Mouse (Mus musculus) mature B cell (primary cell): ENCODE results near the gene Thsd7b.
"Not testable (repeated sequence)": the region's sequence is repeated elsewhere in the genome, so short reads cannot be mapped to it uniquely, and the experiment has no call there.

Experiments used
- in situ Hi-C: fragments of 300-500 bp; cut with MboI; formaldehyde crosslinking; loops from 2 replicates; pipeline ENCODE4 v1.14.3; 2019

The Thsd7b gene

GRCm38 (mm10) chr1:129850007-129850564 lies 577.0 kb downstream of the Thsd7b start:
- in situ Hi-C loops, result no loop called here

GRCm38 (mm10) chr1:129867714-129868113 lies 594.6 kb downstream of the Thsd7b start:
- in situ Hi-C loops, result no loop called here

- in situ Hi-C loops, result no loop called here
Observed at GRCm38 (mm10) chr1:129874355-129874754, 601.3 kb downstream of the Thsd7b start.

DNA sequence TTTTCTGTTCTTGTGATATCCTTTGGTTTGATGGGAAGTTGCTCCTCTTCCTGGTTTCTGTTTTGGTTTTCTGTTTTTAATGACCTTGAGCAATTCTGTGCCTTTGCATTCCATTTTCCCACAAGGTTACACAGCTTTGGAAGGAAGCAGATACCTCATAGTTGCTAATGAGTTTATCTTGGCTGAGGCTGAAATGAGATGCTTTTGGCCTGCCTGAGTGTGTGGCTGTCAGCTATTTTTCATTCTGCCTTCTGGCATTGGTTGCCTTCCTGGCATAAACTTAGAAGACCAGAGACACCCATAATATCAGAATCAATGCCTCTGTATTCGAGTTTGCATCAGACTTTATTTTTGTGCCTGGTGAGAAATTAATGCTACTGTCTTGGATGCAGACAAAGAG lies 614.8 kb downstream of the Thsd7b start:
- in situ Hi-C loops, result no loop called here

DNA sequence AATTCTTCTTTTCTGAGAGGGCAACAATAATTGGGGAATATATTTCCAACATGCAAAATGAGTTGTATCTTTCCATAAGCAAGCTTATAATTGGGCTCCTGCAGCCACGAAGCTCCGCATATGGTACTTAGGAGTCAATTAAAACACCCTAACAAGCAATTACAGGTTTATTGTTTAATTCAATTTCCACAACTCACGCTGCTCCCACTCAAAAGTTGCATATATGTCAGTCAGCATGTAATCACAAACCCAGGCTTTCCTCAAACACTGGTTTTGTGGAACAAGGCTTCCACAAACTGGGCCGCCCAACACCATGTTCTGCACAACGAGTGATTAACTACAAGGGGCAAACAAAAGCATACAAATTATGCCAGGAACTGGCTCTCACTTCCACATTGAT lies 625.0 kb downstream of the Thsd7b start:
- in situ Hi-C loops, result no loop called here

- in situ Hi-C loops, result no loop called here
Observed at GRCm38 (mm10) chr1:129915484-129915883, 642.4 kb downstream of the Thsd7b start.

DNA sequence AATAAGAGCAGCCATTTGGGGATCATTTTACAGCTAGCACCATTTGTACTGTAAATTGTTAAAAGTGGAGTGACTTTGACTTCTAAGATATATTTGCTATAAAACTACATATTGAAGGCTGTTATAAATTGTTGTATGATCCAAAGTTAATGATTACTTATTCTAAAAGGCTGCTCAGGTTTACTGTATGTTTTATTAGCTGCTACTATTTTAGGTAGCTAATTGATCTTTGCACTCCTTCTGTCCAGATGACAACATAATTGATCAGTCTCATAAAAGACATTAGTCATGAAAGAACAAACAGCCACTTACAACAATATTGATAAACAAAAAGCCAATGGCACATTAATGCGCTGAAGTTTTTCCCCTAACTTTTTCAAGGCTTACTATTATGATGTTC lies 644.5 kb downstream of the Thsd7b start:
- in situ Hi-C loops, result no loop called here

DNA sequence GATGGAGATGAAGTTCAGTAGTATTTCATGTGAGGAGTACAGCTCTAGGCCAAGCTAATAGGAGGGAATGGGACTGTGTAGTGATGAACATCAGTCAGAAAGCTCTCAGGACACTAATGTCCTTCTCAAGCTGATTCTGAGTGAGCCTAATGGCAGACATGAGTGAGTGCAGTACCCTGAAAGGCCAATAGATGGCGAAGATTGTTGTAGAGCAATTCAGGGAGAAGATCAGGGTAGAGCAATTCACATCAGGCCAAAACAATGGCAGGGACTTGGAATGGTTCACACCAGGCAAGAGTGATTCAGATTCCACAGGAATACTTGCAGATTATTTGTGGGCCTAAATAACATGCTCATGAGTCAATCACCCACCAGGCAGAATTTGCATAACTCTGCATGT lies 646.3 kb downstream of the Thsd7b start:
- in situ Hi-C loops, result no loop called here

- in situ Hi-C loops, result no loop called here
Observed at GRCm38 (mm10) chr1:129931003-129931402, 657.9 kb downstream of the Thsd7b start.

- in situ Hi-C loops, result no loop called here
Observed at GRCm38 (mm10) chr1:129943116-129943515, 670.0 kb downstream of the Thsd7b start.

DNA sequence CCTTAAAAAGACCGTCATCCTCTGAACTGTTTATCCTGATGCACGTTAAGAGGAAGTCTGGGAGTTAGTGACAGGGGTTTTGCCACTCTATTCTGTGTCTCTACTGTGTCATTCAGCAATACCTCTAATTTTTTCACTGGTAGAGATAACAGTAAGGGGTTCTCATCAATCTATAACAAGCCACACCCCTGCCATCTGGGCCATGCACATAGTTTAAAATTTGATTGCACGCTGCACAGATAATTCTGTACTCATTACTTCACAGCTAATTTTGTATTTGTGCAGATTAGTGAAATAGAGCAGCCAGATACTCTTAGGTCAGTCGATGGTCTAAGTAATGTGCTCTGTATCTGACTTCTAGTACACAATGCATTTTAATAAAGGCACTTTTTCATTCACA lies 673.9 kb downstream of the Thsd7b start:
- in situ Hi-C loops, result no loop called here

DNA sequence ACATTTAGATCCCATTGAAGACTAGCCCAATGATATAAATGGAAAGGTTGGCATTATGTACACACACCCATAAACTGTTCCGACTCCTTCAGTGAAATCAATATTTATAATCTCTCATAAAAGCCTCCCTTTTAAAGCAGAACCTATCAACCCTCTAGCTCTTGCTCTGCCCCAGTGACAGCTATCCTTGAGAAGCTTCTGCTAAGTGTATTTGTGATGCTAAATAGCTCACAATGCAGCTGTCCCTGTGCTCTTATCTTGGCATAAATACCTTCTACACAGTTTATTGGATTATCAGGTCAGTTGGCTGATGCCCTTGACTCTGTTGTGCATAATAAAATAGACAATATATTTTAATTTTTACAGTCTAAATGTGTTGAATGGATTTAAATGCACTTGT lies 682.4 kb downstream of the Thsd7b start:
- in situ Hi-C loops, result no loop called here

GRCm38 (mm10) chr1:129956625-129957024 lies 683.5 kb downstream of the Thsd7b start:
- in situ Hi-C loops, result no loop called here

- in situ Hi-C loops, result not testable (repeated sequence)
Observed at GRCm38 (mm10) chr1:129959352-129959751, 686.2 kb downstream of the Thsd7b start.

DNA sequence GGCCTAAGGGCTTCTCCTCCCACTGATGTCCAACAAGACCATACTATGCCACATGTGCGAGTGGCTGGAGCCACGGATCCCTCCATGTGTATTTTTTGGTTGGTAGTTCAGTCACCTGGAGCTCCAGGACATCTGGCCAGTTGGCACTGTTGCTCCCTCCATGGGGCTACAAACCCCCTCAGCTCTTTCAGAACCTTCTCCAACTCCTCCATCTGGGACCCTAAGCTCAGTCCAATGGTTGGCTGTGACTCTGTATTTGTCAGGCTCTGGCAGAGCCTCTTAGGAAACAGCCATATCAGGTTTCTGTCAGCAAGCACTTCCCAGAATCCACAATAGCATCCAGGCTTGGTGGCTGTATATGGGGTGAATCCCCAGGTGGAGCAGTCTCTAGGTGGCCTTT lies 690.1 kb downstream of the Thsd7b start:
- in situ Hi-C loops, result no loop called here

DNA sequence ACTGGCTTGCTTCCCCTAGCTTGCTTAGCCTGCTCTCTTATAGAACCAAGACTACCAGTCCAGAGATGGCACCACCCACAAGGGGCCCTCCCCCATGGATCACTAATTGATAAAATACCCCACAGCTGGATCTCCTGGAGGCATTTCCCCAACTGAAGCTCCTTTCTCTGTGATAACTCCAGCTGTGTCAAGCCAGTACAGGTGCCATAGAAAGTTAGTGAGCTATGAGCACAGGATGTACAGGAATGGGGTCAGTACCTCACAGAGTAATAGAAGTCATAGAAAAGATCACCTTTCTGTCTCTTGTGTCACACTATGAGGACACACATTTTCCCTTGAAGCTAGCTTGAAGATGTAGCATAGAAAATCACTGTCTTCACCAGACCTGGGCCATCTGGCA lies 716.1 kb downstream of the Thsd7b start:
- in situ Hi-C loops, result not testable (repeated sequence)

DNA sequence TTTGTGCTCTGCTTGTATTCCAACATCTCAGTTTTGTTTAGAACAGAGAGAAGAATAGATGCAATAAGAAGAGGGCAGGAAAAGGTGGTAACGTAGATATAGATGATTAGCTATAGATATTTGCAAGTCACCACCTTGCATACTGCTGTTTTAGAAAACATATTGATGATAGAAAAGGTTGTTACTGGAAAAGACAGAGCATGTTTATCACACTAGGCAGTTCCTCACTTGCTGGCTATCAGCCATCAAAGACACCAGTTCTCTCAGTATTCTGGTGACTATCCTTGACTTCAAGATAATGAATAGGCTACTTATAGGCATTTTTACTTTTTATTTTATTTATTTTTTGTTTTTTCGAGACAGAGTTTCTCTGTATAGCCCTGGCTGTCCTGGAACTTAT lies 717.7 kb downstream of the Thsd7b start:
- in situ Hi-C loops, result no loop called here

- in situ Hi-C loops, result no loop called here
Observed at GRCm38 (mm10) chr1:130055012-130055411, 781.9 kb downstream of the Thsd7b start.

- in situ Hi-C loops, result no loop called here
Observed at GRCm38 (mm10) chr1:130062105-130062504, 789.0 kb downstream of the Thsd7b start.

- in situ Hi-C loops, result no loop called here
Observed at GRCm38 (mm10) chr1:130066193-130066959, 793.3 kb downstream of the Thsd7b start.

DNA sequence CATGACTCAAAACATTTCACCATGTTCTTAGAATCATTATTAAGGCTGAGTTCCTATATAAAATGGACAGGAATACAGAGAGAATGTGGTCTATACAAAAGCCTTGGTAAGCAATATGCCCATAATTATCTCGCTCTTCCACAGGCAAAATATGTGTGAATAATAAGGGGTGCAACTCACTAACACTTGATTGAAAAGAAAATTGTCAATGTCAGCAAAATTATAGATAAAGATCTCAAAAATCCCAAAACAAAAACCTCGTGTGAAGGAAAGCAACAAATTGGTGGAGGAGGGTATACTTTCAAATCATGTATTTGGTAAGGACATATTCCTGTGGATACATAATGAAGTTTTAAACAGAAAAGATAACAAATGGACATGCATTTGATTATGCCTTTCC lies 810.7 kb downstream of the Thsd7b start:
- in situ Hi-C loops, result no loop called here

GRCm38 (mm10) chr1:130085207-130085606 lies 812.1 kb downstream of the Thsd7b start:
- in situ Hi-C loops, result no loop called here

- in situ Hi-C loops, result no loop called here
Observed at GRCm38 (mm10) chr1:130085910-130086309, 812.8 kb downstream of the Thsd7b start.

DNA sequence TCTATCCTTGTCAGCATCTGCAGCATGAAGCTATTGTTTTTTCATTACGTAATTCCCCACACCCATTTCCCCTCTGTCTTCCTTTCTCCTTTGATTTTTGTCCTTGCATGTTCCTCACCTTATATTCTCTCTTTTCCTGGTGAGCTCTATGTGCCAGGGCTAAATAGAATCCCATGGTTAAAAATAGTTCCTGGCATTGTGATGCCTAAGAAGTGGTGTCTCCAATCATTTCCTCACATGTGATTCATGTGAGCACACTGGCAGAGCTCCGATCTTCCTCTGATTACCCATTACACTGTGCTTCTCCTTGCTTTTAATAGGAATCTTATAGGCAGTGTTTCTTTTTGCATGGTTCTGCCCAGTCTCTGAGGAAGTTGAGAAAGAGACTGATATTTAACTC lies 826.1 kb downstream of the Thsd7b start:
- in situ Hi-C loops, result no loop called here
